Mouse (Mus musculus): ENCODE results near the gene 4933407L21Rik.

Gene 4933407L21Rik

DNA sequence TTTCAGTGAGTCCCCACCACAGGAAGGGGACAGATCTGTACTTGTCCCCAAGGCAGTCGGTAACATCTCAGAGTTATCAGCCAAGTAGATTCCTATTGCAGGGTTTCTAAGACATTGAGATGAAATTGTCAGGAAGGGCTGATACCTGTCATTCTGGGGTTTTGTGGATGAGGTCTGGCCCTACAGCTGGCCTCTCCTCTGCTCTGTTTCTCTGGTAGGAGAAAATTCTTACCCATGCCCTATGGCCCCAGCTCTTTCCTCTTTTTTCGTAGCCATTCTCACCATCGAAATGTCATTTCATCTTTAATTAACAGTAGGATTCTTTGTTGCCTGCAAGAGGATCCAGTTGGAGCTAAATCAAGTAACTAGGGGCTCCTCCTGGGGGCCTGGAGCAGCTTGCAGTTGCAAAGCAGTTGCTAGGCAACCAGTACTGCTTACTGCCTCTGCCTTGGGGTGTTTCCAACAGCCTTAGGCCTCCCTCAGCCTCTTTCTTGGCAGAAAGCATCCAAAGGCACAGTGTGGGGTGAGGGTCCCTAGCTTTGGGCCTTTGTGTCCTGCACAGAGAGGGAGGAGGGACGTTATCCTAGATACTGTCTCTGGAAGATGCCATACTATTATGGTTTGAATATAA lies at the start of gene 4933407L21Rik:
4933407L21Rik (plus strand) TSS at position 427 of the 631 bp plus-strand sequence.
- DNase-seq (ENCODE audit: low read depth, low spot score): no peak

DNA sequence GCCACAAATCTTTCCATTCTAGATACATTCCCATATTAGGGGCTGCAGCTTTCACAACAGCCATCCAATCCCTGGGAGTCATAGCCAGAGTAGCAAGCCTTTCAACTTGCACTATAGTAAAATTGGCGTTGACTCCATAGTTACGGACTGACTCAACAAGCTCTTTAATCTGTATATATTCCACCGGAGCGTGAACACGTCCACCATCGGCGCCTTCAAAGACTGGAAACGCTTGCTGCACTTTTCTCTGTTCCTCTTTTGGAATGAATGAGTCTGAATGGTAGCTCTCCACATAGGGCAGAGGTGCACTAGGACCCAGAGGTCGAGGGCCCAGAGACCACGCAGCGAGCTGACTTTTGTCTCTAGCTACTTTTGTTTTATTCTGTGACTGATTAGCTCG lies 46.3 kb upstream of the 4933407L21Rik start:
- DNase-seq (ENCODE audit: low read depth, low spot score): peak; percentile 91

DNA sequence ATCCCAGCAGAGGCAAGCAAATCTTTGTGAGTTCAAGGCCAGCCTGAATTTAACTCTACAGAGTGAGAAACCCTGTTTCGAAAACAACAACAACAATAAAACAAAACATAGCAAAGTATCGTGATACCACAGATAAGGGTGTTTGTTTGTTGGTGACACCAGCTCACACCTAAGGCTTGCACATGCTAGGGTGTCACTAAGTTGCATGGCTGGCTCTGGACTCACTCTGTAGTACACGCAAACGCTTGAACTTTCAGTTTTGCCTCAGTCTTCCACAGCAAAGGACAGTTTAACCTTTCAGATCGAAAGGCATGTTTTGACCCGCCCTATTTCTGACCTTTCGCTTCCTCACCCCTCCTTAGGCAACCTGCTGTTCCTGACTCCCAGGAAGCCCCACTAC lies 41.1 kb upstream of the 4933407L21Rik start:
- DNase-seq (ENCODE audit: low read depth, low spot score): no peak

DNA sequence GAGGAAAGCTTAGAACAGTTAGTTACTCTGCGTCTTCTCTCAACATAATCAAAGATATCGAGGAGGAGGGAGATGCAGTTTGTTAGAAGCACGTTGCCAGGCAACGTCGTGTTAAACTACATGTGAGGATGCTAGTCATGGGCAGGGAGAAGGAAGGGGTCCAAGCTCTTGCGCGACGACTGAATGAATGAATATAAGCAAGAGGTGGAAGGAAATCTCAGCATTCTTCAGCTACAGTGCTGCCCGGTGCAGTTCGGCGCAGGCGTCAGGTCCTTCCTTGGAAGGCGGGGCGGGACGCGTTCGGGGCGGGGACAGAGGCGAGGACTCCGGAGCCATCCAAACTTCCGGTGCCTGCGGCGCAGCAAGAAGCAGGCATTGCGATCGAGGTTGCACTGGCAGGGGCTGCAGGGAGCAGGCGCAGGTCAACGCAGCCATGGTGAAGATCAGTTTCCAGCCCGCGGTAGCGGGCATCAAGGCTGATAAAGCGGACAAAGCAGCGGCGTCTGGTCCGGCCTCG lies 34.0 kb upstream of the 4933407L21Rik start, which contains the start of gene Itm2c:
Itm2c (plus strand) TSS at position 51 of the 517 bp plus-strand sequence.
- peak; percentile 90 for DNase-seq (ENCODE audit: low read depth, low spot score)

DNA sequence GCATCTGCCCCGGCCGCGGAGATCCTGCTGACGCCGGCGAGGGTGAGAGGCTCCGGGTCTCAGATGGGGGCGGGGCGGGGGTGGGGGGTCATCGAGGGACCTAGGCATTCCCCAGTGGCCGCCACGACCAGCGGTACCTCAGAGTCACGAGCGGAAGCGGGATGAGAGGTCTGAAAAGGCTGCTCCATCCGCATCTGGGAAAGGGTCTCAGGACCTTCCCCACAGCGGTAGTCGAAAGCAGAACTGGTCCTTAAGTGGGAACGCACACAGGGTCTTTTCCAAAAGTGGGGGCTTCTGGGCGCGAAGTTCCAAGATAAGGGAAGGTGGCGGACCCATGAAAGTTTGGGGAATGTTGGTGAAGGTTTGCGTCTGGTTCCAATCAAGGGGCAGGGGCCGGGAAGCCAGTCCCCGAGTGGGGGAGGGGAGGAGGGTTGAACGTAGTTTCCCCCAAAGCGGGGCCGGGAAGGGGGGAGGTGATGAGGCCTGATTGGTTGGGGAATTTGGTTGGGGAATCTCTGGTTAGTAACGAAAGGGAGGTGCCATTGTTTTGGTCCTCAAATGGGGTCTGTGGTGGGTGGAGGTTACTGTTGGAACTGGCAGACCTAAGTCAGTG lies 33.4 kb upstream of the 4933407L21Rik start:
- no peak for DNase-seq (ENCODE audit: low read depth, low spot score)

DNA sequence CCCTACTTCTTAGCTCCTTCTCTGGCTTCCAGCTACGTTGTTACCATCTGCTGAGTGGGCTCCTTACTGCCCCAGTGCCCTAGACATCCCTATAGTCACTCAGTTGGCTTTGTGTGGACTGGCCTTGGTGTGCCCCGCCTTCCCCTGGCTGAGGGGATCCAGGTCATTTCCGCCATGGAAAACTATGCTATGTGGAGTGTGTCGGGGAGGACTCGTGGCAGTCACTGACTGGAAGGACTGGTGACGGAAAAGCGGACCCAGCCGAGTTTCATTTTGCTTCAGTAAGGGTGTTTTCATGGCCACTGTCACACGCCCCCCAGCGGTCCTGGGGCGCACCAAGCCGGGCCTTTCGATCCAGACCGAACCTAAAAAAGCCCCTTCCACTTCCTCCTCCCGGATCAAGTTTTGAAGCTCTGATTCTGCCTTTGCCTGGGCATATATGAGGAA lies 32.9 kb upstream of the 4933407L21Rik start:
- DNase-seq (ENCODE audit: low read depth, low spot score): peak; percentile 91

DNA sequence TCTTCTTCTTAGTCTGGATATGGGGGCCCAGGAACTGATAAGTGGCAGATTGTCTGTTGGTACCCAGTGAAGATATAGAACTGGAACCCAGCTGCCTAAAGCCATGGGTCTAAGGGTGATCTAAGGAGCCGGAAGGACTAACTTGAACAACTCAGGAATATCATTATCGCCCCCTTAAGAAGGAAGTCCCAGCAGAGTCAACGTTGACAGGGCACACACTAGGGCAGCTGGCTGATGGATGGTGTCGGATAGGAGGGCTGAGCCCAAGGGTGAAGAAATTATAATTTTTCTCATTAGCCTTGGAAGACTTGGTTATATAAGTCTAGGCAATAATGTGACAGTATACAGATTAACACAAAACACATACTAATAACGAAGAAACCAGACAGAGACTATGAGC lies 32.2 kb upstream of the 4933407L21Rik start:
- DNase-seq (ENCODE audit: low read depth, low spot score): no peak

DNA sequence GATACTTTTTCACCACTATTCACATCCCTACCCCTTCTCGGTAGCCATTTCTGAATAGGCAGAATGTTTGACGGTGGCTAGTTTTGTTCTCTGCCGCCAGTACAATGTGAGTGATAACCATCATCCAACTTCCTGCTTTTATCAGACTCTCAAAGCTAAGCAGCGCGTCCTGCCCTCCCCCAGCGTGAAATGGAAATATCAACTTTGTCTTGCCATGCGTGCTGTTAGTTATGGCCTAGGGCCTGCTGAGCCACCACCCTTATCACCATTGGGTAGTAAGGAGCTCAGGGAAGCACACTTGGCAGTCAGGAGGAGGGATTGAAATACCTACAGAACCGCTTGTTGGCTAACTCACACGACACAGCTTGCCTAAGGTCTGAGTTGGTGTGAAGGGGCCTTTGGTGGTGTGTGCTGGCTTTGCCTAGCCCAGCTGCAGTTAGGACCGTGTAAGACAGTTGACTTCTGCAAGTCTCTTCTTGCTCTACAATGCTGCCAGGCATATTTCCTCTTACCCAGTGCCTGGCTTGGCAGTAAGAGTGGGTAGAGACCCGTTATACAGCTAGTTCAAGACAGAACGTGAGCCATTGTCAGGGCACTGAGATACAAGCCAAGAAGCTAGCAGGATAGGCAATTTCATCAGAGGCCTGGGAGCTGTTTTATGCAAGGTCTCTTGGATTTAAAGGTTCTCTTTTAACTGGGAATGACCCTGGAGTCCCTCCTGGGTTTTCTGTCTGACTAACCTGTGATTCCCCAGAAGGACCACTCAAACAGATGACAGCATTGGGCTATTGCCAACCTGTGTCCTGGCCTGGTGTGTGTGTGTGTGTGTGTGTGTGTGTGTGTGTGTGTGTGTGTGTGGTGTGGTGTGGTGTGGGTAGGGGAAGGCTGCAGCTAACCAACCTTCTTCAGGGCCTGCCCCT lies 31.2 kb upstream of the 4933407L21Rik start:
- peak; percentile 54 for DNase-seq (ENCODE audit: low read depth, low spot score)

DNA sequence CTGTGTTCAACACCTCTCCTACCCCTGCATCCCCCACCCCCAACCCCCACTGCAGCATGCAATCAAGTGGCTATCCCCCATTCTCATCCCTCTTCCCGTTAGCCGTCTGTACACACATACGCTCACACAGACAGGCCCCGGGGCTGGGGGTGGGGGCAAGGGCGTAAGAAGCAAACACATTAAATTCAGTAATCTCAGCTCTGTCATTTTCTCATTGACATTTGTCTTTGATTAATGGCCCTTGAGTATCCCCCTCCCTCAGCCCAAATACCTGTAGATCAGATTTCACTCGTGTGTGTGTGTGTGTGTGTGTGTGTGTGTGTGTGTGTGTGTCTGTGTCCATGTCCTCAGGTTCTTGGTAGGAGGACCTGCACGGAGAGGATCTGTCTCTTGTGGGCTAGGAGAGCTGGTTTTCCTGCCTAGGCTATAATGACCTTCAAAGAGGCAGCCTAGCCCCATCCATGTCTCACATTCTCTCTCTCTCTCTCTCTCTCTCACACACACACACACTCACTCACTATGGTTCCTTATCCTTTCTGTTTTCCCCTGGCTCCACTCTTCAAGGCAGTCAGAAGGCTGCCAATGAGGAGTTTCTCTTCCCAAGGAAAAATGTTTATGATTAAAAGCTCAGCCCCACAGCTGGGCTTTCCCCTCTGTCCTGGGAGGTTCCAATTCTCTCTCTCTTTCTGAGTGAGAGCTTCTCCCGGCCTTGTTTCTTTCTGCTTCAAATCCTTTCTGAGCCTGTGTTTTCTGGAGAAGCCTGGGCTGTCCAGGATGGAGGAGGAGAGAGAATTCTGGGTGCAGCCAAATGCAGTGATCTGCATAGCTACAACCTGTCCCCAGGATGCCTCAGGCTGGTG lies 30.2 kb upstream of the 4933407L21Rik start:
- no peak for DNase-seq (ENCODE audit: low read depth, low spot score)

DNA sequence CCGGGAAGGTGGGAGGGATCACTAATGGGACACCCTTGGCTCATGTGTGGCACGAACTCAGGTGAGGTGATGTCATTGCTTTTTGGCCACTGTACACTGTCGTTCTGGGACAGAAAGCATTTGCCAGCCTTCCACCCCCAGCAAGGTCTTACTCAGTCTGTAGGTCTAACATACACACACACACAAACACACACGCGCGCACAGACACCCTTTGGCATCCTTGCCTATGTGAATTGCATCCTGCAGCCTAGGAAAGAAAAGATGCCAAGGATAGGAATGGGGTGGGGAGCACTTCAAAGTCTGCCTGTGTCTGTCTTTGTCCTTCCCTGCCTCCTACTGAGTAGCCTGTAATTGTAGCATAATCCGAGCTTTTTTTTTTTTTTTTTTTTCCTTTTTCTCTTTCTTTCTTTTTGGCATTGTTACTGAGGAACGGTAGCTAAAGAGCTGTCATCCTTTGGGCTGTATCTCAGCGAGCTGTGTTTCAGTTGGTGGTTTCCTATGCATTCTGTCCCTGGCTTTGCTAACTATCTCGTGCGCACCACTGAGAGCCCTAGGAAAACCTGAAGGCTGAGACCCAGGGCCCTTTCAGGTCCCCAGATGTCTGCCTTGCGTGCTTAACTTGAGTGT lies 29.4 kb upstream of the 4933407L21Rik start:
- no peak for DNase-seq (ENCODE audit: low read depth, low spot score)

DNA sequence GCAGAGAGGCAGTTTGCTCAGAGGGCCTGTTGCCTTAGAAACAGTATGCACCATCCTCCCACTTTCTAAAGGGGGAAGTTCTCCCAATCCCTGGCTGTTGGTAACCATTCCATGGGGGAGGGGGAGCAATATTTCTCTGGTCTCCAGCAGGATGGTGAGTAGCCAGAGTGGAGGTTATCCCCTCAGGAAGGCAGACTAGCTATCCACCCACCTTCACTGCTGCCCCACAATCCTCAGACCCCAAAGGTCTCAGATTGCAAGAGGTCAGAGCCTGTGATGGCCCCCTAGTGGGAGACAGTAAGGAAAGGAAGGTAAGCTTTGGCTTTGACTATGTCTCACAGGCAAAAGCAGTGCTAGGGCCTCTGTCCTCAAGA lies 28.9 kb upstream of the 4933407L21Rik start:
- peak; percentile 47 for DNase-seq (ENCODE audit: low read depth, low spot score)

DNA sequence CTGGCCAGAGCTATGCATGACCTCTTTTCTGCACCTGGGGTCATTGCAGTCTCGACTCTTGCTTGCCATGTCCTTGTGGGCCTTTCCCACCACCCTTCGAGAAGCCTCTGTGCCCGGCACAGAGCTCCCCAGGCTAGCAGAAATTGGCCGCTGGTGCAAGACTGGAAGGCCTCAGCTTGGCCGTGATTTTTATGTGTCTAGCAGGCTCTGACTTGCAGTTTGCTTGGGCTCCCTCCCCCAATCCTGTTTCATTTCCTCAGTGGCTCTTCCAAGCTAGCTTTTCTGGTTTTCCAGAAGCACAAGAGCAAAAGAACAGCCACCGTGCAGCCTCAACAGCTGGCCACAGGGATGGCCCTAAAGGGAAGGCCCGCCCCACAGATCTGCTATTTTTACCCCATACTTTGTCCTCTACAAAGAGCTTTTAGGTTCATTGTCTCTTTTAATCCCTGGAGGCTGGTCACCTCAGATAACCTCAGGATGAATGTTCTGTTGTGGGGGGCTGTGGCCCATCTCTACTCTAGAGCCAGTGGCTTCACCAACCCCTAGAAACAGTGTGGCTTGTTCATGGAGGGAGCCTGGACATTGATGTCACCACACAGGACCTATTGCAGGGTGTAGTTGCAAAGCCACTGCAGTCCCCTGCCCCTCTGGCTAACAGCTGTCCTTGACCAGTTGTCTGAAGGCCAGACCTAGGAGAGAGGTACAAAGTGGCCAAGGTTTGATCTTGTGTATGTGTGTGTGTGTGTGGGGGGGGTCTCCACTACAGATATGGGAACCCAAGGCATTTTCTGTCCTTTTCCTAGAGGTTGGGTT lies 27.6 kb upstream of the 4933407L21Rik start:
- peak; percentile 66 for DNase-seq (ENCODE audit: low read depth, low spot score)

DNA sequence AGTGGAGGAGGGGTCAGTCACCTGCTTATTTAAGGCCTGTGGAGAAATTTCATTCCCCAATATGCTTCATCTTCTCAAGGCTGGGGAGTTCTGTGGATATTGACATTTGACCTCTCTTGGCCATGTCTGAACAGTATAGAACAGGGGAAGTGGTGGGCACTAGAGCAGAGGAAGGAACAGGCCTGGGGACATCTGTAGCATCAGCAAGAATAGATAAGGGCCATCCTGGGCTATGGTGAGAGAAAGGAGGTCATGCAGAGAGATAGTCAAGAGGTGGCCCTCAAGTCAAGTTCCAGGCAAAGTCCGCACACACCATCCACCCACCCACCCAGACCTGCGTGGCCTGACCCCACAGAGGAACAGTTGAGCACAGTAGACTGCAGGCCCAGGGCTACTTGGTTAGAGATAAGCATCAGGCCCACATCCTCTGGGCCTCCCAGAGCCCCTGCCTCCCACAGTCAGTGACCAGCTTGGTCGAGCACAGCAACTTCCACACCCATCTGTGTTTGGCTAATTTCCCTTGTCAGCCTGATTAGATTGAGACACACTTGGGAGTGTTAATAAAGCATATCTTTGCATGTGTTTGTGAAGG lies 26.7 kb upstream of the 4933407L21Rik start:
- DNase-seq (ENCODE audit: low read depth, low spot score): no peak

DNA sequence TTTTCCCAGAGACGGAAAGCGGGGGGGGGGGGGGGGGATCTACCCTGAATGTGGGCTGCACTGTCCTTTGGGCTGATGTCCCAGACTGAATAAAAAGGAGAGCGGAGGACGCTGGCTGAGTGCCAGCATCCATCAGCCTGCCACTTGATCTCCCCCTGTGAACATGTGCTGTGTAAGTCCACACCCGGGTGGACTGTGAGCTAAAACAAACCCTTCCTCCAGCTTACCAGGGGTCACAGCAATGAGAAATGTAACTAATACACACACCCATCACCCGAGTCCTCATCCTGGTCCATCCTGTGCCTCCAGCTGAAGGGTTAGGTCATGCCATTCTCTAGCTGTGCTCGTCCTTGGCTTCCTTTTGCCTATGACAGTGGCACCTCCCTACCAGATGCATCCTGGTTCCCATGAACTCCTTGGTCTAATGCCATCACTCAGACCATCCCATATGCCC lies 26.1 kb upstream of the 4933407L21Rik start:
- DNase-seq (ENCODE audit: low read depth, low spot score): no peak

DNA sequence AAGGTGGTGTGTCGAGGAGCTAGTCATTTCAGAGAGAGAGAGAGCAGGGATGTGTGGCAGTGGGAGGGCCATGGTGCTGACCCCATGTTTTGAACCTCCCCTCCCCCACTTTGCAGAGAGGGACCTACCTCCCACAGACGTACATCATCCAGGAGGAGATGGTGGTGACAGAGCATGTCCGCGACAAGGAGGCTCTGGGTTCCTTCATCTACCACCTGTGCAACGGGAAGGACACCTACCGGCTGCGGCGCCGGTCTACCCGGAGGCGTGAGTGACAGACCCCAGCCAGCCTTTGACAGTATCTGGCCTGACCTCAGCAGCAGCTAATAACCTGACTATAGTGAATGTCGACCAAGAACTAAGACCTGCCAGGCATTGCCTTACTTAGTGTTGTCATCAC lies 21.4 kb upstream of the 4933407L21Rik start:
- no peak for DNase-seq (ENCODE audit: low read depth, low spot score)

DNA sequence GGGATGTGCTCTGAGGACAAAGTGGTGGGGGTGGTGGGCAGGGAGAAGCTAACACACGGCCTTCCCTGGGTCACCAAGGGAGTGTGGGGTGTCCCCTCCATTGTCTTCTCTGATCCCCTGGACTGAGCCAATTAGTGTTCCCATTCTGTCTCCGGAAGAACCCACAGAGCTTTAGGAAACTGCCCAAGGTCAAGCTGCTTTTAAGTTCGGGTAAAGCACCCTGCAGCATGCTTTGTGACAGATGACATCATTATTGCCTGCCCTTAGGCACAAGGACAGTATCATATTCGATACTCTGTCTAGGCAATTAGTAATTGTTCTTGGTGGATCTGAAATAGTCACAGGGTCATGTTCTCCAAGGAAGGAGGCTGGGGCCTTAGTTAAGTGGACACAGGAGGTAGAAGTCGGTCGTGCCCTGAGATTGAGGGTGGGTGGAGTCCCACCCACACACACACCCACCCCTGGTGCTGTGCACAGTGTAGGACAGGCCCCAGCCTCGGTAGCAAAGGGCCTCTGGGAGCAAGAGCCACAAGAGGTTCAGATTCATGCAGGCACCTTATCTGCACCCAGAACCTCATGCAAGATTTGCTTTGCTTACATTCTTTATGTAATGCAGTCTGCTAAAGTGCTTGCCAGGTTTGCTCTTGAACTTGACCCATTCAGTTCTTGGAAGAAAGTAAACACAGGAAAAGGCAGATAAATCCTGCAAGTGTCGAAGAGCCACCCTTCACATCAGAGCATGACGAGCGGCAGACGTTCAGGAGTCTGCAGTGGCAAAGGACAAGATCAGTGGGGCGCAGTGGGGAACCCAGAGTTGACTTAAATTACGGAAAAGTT lies 19.3 kb upstream of the 4933407L21Rik start:
- DNase-seq (ENCODE audit: low read depth, low spot score): no peak

DNA sequence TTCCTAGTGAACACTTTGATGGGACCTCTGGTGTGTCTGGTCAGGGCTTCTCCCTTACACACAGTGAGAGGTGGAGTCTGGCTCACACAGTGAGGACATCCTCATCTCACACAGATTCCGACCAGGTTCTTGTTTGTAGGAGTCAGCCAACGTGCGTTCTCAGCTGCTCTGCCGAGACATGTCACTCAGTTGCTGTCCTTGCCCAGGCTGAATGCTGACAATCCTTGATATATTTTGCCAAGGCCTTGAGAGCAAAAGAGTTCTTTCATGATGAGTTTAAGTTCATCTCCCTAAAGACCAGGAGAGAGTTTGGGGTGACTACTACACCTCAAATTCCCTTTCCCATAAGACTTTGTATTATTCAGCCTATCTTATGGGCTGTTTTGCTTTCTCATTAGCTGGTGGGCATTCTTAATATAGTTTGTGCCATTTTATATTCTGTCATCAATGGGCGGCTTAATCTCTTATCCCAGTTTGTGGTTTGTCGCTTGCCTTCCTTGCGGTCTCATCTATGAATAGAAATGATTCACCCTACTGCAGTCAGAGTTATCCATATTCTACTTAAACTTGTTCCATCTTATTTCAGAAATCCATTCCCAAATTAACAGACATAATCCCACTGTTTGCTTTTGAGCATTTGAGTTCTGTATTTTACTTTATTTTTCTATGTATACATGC lies 15.1 kb upstream of the 4933407L21Rik start:
- no peak for DNase-seq (ENCODE audit: low read depth, low spot score)

DNA sequence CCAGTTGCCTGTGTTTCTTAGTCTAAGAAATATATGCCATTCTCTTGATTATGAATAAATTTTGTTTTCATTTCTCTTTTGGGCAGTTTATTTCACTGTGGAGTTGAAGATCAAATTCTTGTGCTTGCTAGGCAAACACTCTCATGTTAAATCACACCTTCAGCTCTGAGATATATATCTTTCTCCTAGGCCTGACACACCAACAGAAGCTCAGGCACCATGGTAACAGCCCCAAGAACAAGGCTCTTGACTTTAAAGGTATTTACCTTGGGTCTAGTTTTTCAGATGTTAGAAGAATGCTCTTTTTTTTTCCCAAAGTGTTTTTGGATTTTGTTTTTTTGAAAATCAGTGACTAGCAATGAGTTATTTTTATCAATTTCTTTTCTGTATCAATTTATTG lies 12.4 kb upstream of the 4933407L21Rik start:
- no peak for DNase-seq (ENCODE audit: low read depth, low spot score)

All from A20 (cell line).